Mouse (Mus musculus) c-Kit-positive CD71-positive TER-119-positive erythroid progenitor cells, embryonic 14.5 days (primary cell): Measurements from ENCODE around the gene Fmo3.

Experiments
- DNase-seq: peaks from one replicate; pipeline ENCODE4 v3.0.0-alpha.2; 2013; ENCODE audit warnings: low spot score

The Fmo3 gene

DNA sequence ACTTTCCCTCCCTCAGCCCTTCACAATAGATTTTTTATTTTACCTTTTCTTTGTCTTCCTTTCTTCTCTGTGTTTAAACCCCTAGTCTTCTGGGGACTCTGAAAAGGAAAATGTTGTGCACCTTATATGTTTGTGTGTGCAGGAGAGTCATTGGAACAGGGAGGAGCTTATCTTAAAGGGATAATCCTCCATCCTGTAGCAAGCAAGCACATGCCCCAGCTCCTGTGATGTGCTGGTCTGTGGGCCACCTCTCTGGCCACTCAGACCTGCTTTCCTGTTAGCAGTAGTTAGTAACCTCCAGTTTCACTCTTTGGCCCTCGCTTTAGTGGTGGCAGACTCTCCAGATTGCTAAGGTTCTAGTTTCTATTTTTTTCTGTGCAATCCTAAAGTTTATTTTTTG is at the start of gene Fmo3:
Fmo3 (minus strand) TSS at position 101 of the 400 bp plus-strand sequence.
- no peak for DNase-seq

DNA sequence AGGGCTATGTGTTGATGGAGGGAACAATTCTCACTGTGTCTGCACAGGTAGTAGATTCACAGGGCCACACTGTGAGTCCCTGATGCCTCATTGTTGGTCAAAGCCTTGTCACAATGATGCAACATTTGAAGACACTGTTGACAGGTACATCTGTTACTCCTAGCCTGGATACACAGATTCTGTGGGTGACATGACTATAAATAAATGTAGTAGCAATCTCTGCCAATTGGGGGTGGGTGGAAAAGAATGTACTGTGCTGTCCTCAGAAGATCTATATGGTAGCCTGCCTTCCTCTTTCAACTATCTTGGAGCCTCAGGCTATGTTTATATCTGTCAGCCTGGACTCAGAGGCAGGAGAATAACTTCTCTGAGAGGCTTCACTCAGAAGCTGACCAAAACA is 38.7 kb upstream of the Fmo3 start:
- no peak for DNase-seq

DNA sequence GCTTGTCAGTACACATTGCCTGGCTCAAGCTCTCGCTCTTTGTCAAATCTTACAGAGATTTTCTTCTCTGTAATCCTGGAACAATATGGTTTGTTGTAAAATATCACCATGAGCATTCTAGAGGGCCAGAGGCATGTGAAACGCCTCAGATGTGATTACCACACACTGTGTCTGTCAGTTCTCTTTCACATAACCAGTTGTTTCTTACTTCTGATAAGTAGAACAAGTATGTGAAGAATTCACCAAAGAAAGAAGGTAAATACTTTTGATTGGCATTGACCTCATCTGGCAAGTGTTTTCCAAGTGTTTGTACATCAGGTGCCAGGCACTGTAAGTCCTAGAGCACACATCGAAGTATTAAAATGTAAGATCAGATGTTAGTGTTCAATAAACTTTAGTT is 24.9 kb upstream of the Fmo3 start:
- no peak for DNase-seq

DNA sequence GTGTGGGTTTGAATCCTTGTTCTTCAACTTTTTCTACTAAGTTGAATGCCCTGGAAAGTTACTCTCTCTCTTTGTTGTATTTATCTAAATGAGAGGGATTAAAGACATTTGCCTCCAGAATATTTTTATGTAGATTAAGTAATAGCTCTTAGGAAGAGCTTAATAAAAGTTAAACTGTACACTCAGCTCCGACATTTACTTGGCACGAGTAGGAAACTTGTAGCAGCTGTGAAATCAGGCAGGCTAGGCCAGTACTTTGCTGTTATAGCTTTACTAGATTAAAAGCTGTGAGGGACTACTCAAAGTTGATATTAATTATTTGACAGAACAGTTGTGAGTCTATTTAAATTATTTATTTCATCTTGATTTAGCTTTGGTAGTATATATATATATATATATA is 19.2 kb upstream of the Fmo3 start:
- no peak for DNase-seq

DNA sequence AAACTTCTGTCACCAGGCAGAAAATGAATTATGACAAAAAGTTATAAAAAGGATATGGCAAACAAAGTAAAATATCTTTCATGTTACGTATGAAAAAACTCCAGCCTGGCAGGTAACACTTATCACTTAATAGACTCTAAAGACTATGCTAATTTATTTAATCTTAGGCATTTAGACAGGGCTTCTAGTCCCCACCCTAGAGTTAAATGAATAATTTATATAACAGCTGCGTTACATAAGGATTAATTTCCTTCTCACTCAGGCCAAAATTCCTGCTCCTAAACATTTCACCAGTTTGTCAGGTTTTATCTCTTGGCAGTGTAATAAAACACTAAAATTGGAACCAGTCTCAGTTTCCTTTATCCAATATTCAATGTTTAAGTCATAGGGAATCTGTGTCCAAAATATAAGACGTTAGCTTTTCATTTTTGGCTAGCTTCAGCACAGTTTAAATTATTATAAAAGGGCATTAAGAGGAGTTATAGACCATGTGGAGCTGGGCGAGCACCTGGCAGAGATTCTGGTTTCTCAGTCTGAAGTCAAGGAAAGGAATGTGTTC is 17.0 kb upstream of the Fmo3 start:
- no peak for DNase-seq

DNA sequence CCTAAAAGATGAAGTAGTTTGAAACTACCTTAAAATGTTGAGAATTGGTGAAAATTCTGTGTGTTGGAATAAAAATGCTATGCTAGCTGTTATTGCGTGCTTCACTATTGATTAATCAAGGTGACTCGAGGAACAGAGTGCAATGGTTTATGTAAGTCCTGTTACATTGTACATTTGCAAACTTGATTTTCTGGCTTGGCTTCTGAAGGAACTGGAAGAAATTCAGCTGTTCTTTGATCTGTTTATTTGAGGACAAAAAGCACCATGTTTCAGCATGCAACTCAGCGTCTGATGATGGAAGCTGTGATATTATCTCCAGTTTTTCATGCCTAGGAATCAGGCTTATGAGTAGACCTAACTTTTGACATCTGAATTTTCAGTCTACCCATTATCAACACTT is 3.2 kb upstream of the Fmo3 start:
- no peak for DNase-seq

DNA sequence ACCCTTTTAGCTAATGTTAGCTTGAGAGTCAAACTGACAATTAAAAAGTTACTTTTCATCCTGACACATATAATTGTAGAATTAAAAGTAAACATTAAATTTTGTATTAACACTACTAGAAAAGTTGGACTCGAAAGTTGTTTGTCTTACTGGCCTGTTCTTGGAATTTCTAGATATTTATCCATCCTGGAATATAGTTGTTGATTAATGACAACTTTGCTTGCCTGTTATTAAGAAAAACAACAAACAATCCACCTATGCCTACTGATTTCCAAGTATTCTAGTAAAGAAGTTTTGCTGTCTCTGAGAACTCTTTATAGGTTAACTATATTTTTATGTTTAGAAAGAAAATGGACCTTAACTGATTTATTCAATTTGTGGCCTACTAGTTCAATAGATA is 2.4 kb upstream of the Fmo3 start:
- no peak for DNase-seq

DNA sequence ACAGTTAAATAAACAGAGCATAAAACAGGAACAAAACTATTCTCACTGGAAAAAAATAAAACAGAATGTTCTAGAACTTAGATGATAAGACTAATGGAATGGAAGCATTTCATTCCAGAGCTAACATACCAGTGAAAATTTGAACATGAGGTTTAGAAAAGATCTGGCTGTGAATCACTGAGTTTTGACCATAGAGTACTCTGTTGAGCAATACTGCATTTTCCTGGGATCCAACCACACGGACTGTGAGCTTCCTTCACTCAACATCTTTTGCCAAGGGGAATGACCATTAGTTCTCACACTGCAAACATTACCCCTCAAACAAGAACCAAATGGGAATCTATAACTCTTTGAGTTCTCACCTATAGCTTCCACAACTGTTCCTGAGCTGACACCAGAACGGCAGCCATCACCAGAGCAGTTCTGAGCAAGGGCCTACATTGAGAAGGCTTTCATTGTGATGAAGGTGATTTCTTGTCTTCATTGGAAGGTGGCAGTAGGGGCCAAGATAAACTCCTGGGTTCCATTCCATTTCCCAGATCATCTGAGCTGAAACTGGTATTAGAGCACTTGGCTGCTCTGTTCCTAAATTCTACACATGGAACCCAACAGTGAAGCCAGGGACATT is 1.9 kb upstream of the Fmo3 start:
- no peak for DNase-seq

DNA sequence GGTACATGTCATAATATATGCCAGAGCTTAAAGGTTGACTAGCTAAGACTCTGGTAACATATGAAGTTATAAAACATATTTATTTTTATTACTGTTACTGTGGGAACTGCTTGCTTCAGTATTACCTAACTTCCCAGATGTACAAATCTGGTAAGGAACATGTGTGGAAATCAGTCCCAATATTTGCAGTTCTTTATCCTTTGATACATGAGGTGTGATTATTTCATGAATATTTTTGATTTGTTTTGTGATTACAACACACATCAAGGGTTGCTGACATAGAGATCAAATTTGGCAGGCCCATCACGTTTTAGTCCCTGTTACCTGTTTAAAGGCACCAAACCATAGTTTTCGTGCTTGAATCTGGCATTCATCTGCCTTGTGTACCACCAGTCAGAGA is 20.8 kb downstream of the Fmo3 start:
- DNase-seq = no peak

DNA sequence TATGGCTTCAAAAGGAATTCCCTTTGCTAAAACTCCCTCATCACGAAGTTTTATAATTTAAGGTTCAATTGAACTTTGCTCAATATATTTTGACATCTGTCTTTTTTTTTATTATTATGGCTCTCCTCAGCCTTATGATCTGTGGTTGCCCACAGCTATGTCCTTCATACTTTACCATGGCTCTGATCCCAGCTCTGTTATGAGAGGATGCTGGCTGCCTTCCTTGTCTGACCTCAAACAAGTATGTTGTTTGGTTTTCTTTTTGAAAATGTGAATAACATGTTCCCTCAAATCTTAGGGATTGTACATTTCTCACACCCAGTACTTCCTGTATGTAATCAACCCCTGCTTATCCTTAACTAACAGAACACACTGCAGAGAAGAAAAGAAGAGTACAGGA is 26.9 kb downstream of the Fmo3 start:
- no peak for DNase-seq

DNA sequence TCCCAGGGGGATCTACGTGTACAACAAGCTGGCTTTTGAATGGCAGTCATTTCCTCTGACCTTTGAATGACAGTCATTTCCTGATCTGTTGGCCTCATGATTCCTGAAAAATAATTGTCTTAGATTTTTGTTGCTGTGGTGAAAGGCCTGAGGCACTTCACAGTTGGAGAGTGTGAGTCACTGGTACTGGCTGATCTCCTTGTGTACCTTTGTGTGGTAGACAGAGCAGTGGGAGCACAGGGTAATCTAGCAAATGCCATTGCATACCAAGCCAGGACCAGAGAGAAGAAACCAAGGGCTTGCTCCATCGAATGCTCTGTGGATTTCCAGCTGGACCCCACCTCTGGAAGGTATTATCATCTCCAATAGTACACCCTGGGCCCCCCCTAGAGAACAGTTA is 31.2 kb downstream of the Fmo3 start:
- no peak for DNase-seq

DNA sequence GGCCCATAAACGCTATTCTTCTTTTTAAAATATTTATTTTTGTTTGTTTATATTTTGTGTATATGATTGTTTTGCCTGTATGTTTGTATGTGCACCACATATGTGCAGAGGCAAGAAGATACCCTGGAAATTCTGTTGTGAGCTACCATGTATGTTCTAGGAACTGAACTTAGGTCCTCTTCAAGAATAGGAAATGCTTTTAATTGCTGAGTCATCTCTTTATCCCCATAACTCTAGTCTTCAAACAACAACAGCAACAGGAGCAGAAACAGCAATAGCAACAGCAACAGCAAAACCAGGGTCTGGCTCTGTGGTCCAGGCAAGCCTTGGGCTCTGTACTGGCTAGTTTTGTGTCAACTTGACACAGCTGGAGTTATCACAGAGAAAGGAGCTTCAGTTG is 34.6 kb downstream of the Fmo3 start:
- no peak for DNase-seq

DNA sequence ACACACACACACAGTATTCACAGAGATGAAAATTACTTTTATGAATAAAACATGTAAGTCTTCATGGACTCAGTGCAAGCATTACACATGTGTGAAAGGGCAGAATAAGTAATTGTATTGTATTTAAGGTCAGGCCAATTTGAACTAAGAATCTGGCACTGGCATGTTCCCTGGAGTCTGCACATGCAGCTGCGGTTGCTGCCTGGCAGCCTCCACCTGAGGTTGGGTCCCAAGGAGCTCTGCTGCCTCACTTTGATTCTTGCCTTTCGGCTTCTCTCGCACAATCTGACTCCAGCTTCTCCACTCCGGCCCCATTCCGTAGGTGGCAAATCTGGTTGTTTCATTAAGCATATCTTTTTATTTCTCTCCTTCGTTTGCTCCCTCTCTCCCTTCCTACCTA is 36.4 kb downstream of the Fmo3 start:
- no peak for DNase-seq

DNA sequence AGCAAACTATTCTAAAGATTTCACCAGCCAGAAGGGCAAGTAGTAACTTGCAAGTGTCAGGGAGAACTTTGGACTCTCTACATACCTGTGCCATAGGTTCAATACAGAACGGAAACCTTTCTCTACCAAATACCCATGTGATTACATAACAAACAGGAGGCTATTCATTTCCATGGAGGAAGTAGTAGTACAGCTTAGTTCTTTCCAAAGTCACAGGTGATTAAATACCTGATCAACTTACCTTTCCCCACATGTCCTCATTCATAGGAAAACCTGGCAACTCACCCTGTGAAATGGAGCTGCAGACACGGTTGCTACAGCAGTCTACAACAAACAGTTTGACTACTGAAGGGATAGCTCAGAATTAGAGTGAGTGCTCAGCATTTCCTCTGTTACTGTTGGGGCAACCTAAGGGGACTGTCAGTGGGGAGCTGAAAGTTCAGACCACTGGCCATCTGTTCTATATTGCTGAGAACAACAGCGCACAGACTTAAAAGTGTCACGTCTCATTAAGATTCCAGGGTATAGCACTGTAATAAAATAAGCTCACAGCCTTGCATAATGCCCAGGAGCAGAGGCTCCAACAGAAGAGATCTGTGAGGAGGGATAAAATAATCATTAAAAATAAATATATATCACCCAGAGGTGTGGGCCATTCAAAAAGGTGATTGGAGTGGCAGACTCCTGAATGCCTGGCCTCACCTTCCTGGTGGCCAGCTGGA is 37.3 kb downstream of the Fmo3 start:
- no peak for DNase-seq

DNA sequence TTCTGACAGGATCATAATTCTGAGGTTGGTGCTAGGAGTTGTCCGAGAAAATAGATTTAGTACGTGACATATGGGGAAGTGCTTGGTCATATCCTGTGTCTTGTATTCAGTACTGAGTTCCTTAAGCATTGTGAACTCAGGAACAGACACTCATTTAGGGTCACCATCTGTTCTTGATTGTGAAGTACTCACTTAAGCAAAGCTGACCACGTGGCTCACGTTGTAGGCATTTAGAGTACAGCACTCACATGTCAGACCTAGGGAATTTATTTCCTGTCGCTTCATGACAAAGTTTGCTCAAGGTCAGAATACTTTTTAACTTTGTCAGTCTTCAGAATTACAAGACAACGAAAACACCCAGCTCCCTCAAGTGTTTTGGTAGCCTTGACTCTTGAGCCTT is 40.6 kb downstream of the Fmo3 start:
- DNase-seq = no peak

DNA sequence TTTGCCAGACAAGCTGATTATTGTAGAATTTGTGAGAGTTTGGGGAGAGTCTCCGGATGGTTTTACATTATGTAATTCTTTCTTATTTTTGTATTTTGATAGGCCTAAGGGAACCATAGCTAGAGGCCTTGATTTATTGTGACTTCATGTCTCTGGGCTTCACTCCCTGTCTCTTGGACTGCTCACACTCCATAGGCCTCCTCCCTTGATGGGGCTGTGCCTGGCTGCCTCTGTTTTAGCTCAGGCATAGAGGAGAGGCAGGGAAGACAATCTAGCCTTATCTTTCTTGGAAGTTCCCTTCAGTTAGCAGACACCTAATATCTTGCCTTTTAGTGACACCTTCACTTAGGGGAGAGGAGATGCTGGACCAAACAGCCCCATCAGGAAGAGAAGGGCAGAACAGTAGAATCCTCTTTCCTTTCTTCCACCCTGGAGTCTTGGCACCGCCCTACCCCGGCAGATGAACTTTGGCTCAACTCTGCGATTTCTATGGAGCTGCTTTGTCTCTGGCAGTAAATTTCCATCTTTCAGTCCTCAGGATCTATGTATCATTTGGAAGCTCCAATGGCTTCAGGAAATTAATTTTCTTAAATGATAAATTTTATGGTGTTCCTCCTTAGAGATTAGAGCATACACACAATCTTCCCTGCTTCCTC is 45.5 kb downstream of the Fmo3 start:
- no peak for DNase-seq

DNA sequence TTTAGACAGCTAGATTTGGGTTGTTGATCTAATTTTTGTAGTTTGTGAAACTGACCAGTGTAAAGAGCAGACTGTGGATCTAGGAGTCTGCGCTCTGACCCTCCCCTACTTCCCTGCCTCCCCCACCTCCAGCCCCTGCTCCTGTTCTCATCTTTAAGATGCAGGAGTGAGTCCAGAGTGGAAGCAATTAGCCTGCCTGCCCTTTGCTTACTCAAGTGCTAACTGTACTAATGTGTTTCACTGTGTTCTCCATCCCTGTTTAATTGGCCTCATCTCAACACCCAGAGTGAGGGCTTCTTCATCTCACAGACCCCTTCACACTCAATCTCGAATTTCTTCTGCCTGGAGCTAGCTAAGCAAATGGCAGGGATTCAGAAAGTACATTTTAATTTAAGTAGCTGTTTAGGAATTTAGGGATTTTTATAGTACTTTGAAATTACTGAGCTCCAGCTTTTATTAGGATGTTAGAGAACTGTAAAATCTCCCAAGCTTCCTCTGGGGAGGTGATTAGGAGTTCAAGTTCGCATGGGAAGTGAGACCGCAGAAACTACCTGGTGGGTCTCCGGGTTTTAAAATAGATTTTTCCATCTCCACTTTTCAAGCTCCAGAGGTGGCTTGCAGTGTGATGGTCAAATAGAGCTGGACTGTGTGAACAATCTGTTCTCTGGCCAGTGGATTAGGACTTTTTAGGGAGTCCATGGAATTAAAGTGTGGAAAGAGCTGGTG is 46.2 kb downstream of the Fmo3 start:
- no peak for DNase-seq

DNA sequence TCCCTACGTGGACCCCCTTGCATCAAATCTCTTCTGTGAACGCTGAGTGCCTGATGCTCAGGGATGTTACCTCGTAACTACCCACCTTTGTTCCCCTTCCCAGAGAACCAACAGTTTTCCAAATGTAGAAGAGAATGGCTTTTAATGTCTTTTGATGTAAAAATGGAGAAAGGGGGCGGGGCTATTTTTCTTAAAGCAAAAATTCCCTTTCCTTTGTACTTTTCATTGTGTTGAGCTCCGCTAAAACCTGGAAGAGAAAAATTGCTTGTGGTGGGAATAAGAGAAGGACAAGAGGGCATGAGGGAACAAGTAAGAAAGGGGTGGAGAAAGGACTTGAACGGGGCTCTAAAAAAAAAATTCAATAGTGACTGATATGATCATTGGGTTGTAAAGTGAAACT is 46.9 kb downstream of the Fmo3 start, which contains the start of gene Fmo6:
Fmo6 (minus strand) TSS at position 101 of the 400 bp plus-strand sequence.
- no peak for DNase-seq

DNA sequence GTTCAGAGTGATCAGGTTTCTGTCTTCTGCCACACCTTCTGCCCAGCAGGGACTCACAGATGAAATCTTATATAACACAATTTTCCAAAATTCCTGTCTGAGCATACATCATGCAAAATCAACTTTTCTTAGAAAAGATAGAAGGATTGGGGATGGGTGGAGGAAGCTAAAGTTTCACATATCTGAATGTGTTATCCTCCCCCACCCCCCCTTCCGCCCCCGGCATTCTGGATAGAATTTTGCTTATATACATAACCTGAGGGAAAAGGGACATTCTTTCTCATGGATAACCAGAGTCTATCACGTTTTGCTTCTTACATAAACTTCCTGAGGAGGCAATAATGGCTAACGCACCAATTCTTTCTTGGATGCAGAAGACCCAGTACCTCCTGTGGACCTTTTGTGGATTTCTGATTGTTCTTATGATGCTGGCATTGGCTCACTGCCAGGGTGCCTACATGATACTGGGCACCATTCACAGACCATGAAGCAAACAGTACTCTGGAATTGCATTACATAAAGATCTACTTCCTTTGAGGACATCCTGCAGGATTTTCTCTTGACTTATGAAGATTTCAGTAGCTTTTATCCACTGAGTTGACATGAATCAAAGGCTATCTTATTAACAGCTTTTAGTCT is 49.8 kb downstream of the Fmo3 start:
- no peak for DNase-seq

DNA sequence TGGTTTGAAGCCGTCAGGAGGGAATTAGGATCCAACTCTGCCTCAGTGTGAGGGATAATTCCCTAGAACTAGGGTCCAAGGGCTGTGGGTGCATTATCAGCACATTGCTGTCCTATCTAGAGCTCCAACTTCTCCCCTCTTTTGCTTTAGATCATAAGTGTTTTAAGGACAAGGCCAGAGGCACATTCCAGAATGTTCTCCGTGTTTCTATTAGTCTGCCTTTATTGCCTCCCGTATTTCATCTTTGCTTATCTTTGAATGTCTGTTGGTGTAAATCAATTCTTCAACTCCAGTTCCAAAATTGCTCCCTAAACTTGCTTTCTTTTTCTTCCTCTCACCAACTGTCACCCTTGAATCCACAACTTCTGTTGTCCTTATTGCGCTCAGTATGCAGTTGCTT is 51.9 kb downstream of the Fmo3 start:
- no peak for DNase-seq

DNA sequence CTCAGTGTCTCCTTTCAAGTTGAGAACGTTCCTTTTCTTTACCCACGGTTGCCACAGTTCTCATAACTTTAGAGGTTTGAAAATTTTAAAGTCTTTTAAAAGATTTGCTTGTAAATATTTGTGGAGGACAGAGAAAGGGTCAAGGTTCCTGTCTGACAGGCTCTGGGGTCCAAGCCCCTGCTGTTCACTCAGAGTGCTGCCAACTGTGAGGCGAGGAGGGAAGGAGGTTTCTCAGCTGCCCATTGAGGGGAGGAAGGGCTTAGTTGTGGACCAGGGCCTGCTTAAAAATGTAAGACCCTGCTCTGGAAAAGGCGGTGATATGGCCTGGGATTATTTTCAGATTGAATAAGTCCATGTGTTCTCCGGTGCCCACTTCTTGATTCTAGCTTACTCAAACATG is 52.4 kb downstream of the Fmo3 start:
- no peak for DNase-seq

DNA sequence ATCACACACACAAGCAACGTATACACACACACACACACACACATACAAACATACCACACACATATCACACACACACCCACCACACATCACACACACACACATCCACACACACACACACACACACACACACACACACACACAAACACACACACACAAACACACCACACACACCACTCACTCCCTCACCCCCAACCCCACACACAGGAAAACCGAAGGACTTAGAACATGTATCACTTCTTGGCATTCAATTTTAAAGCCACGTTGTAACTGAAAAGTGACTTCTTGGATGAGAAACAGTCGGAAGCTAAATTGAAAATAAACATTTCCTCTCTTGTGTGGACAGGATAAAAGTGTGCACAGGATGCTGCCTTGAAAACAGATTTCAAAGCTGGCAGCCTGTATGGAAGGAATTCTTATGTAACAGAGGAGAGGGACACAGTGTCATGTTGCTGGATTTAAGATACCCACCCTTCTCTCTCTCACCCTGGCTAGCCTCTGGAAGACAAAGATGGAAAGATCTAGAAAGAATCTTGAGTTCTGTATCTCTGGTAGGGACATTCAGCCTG is 52.9 kb downstream of the Fmo3 start:
- DNase-seq = no peak
